Mouse (Mus musculus) kidney, adult 18-20 months (tissue): ENCODE results near the gene Ociad1.

ENCODE experiments used
- DNase-seq: peaks from one replicate; pipeline ENCODE4 v3.0.0; 2021

The Ociad1 gene

GRCm38 (mm10) chr5:73292502-73293457 is at the start of gene Ociad1:
TSS of gene Ociad1 (plus strand) at chr5:73292784.
- DNase-seq = peak; percentile 94

GRCm38 (mm10) chr5:73244403-73244802 is 48.2 kb upstream of the Ociad1 start:
- no peak for DNase-seq

- no peak for DNase-seq
Observed at GRCm38 (mm10) chr5:73246414-73246813, 46.2 kb upstream of the Ociad1 start.

- DNase-seq = no peak
Observed at GRCm38 (mm10) chr5:73248211-73248610, 44.4 kb upstream of the Ociad1 start.

- DNase-seq = no peak
Observed at GRCm38 (mm10) chr5:73249341-73249740, 43.2 kb upstream of the Ociad1 start.

GRCm38 (mm10) chr5:73252739-73253138 is 39.8 kb upstream of the Ociad1 start:
- DNase-seq = no peak

GRCm38 (mm10) chr5:73254660-73255059 is 37.9 kb upstream of the Ociad1 start:
- peak; percentile 15 for DNase-seq

GRCm38 (mm10) chr5:73255321-73256251 is 37.0 kb upstream of the Ociad1 start:
- peak; percentile 76 for DNase-seq

- DNase-seq = peak; percentile 91
Observed at GRCm38 (mm10) chr5:73256352-73257065, 36.1 kb upstream of the Ociad1 start, which contains the start of gene Fryl. TSS of gene Fryl (minus strand) at chr5:73256619.

- no peak for DNase-seq
Observed at GRCm38 (mm10) chr5:73257096-73257495, 35.5 kb upstream of the Ociad1 start.

- DNase-seq = no peak
Observed at GRCm38 (mm10) chr5:73257723-73258122, 34.9 kb upstream of the Ociad1 start.

GRCm38 (mm10) chr5:73264122-73264521 is 28.5 kb upstream of the Ociad1 start:
- no peak for DNase-seq

- no peak for DNase-seq
Observed at GRCm38 (mm10) chr5:73265460-73265859, 27.1 kb upstream of the Ociad1 start.

GRCm38 (mm10) chr5:73268636-73269213 is 23.9 kb upstream of the Ociad1 start:
- no peak for DNase-seq

- no peak for DNase-seq
Observed at GRCm38 (mm10) chr5:73270612-73271011, 22.0 kb upstream of the Ociad1 start.

- no peak for DNase-seq
Observed at GRCm38 (mm10) chr5:73273171-73273570, 19.4 kb upstream of the Ociad1 start.

GRCm38 (mm10) chr5:73274941-73275340 is 17.6 kb upstream of the Ociad1 start:
- no peak for DNase-seq

- no peak for DNase-seq
Observed at GRCm38 (mm10) chr5:73279190-73279589, 13.4 kb upstream of the Ociad1 start.

- DNase-seq = no peak
Observed at GRCm38 (mm10) chr5:73279732-73280566, 12.6 kb upstream of the Ociad1 start.

- DNase-seq = no peak
Observed at GRCm38 (mm10) chr5:73280567-73280850, 12.1 kb upstream of the Ociad1 start.

- DNase-seq = no peak
Observed at GRCm38 (mm10) chr5:73284046-73284445, 8.5 kb upstream of the Ociad1 start.
